Mouse (Mus musculus): Measurements from ENCODE around the gene Fam163a. TPM values are rescaled to one million over a fixed set of nuclear protein-coding genes. Genes with fewer than 3 reads are reported as not detected.

Gene Fam163a
- polyA plus RNA-seq, 1 experiment from 2014 or later: 0.89 TPM

DNA sequence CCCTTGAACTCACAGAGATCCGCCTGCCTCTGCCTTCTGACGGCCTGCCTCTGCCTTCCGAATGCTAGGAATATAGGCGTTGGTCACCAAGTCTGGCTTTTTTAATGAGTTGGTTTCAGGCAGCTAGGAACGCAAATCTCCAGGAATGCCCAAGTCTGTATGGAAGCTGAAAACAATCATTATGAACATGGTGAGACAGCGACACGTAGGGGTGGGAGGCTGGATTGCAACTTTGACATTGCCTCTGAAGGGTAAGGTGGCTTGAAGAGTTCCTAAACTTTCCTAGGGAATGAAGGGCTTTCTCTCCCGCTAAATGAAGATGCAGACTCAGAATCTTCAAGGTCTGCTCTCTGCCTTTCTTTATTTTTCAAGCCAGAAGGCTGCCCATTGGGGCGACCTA is 93.7 kb downstream of the Fam163a start:
- no peak for ATAC-seq (ENCODE audit: borderline replicate concordance, extremely low read depth, low FRiP score, low TSS enrichment)
- Histone ChIP-seq H3K4me1 (no peaks in the 10 kb centered on the region), H3K36me3 (no peaks in the 10 kb centered on the region), H3K27ac (no peak overlapping the region), H3K4me2 (no peak overlapping the region), H3K9ac (no peak overlapping the region), H3K27me3 (no peaks in the 10 kb centered on the region; the same call in 1 of the 2 replicates), H3K4me3 (no peak overlapping the region), H3K9me3 (no peaks in the 10 kb centered on the region)
- WGBS: 78% methylated on average over 9 of the region's 9 CpGs

DNA sequence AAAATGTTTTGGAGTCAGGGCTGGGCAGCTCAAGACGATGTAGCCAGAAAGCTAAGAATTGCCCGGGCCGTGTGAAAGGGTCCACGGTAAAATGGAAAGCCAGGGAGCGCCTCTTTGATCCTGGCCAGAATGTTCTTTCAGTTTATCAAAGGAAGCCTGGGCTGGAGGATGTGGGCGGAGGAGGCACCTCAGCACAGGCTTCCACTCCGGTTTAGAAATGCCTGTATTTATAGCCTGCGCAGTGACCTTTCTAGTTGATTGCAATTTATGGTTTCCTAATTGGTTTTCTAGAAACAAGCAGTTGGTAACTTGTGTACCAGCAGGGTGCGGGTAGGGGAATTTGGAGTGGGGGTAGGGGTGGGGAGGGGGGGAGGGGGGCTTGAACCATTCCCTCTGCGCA is 96.4 kb downstream of the Fam163a start:
- Histone ChIP-seq H3K36me3 (no peaks in the 10 kb centered on the region), H3K4me2 (no peak overlapping the region), H3K4me1 (no peaks in the 10 kb centered on the region), H3K27me3 (no peaks in the 10 kb centered on the region; the same call in 1 of the 2 replicates), H3K9ac (no peak overlapping the region), H3K27ac (no peak overlapping the region), H3K4me3 (no peak overlapping the region), H3K9me3 (no peaks in the 10 kb centered on the region)
- ATAC-seq (ENCODE audit: borderline replicate concordance, extremely low read depth, low FRiP score, low TSS enrichment): no peak
- 57% methylated on average over 10 of the region's 10 CpGs for WGBS

DNA sequence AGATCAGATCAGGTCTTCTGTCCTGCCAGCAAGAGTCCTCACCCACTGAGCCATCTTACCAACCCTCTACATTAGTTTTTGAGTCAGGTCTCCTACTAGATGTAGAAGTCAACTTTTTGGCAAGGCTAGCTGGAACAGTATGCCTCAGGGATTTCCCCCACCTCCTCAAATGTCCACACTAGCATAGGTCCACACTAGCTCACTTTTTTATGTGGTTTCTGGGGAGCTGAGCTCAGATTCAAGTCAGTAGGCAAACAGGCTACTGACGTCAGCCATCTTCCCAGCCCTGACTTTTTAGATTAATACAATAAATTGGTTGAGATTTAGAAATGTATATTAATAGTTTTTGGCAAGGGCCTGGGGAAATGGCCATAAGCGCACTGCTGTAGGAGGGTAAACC is 97.4 kb downstream of the Fam163a start:
- Histone ChIP-seq H3K4me2 (no peak overlapping the region), H3K27me3 (no peaks in the 10 kb centered on the region; the same call in 1 of the 2 replicates), H3K36me3 (no peaks in the 10 kb centered on the region), H3K4me1 (no peaks in the 10 kb centered on the region), H3K27ac (no peak overlapping the region), H3K9ac (no peak overlapping the region), H3K4me3 (no peak overlapping the region), H3K9me3 (no peaks in the 10 kb centered on the region)
- no peak for ATAC-seq (ENCODE audit: borderline replicate concordance, extremely low read depth, low FRiP score, low TSS enrichment)
- WGBS: 55% methylated on average over 2 of the region's 2 CpGs

DNA sequence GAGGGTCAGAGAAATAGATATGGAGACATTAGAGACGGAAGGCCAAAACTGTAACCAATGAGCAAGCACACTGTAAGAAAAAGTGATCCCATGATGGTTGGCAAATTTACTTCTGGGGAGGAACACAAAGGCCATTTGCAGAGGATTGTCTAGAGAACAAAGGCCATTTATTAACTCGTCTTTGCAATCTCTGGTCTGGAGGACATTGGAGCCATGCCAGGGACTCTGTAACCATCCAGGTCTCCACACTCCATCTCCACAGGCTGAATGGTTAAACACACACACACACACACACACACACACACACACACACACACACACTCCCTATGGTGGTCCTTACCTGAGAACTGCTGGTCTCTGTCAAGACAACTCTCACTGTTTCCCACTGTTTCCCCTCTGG is 99.4 kb downstream of the Fam163a start:
- H3K9me3 ChIP-seq: no peaks in the 10 kb centered on the region
- H3K4me2 ChIP-seq: no peak overlapping the region
- ATAC-seq (ENCODE audit: borderline replicate concordance, extremely low read depth, low FRiP score, low TSS enrichment): no peak
- H3K4me1 ChIP-seq: no peaks in the 10 kb centered on the region
- H3K4me3 ChIP-seq: no peak overlapping the region
- H3K27me3 ChIP-seq: no peaks in the 10 kb centered on the region
- 76% methylated on average over 2 of the region's 2 CpGs for WGBS
- H3K9ac ChIP-seq: no peak overlapping the region
- H3K36me3 ChIP-seq: no peaks in the 10 kb centered on the region
- H3K27ac ChIP-seq: no peak overlapping the region

DNA sequence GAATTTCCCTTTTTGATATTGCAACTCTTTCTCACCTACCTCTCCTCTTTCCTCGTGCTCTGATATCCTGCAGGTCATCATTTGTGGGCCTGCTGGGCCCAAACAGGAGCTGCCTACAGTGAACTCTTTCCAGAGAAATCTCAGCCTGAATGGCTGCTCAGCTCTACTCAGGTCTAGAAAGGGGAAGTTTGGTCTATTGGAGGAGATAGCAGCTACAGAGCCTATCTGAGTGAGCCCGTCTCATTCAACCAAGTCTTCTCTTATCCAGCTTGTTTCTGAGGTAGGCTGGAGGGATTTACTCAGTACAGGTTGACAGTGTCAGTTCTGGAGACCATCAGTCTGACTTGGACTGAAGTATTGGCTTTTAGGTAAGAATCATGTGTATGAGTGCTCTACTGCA is 101.1 kb downstream of the Fam163a start:
- WGBS: 85% methylated on average over 2 of the region's 2 CpGs
- Histone ChIP-seq H3K9me3 (no peaks in the 10 kb centered on the region), H3K4me2 (no peak overlapping the region), H3K4me1 (no peaks in the 10 kb centered on the region), H3K4me3 (no peak overlapping the region), H3K9ac (no peak overlapping the region), H3K27ac (no peak overlapping the region), H3K36me3 (no peaks in the 10 kb centered on the region), H3K27me3 (no peaks in the 10 kb centered on the region)
- ATAC-seq (ENCODE audit: borderline replicate concordance, extremely low read depth, low FRiP score, low TSS enrichment): no peak

DNA sequence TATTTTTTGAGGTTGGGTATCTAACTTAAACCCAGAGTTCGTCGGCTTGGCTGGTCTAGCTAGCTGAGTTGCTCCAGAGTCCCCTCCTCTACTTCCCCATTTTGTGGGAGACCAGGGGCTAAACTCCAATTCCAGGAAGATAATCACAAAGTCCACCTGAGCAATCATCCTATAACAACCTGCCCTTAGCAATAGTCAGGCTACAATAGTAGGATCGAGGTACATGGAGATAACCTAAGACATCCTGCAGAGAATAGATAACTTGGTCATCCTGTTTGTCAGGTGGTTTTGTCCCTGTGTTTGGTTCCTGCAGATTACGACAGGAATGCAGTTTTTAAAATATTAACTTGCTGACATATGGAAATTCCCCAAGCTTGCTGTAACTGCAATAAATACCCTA is 113.0 kb downstream of the Fam163a start:
- Histone ChIP-seq H3K4me2 (no peak overlapping the region), H3K36me3 (no peaks in the 10 kb centered on the region), H3K4me1 (no peaks in the 10 kb centered on the region), H3K27me3 (no peaks in the 10 kb centered on the region), H3K9me3 (no peaks in the 10 kb centered on the region), H3K9ac (no peak overlapping the region), H3K27ac (no peak overlapping the region), H3K4me3 (no peak overlapping the region)
- no peak for ATAC-seq (ENCODE audit: borderline replicate concordance, extremely low read depth, low FRiP score, low TSS enrichment)
- WGBS: 74% methylated on average over 4 of the region's 4 CpGs

DNA sequence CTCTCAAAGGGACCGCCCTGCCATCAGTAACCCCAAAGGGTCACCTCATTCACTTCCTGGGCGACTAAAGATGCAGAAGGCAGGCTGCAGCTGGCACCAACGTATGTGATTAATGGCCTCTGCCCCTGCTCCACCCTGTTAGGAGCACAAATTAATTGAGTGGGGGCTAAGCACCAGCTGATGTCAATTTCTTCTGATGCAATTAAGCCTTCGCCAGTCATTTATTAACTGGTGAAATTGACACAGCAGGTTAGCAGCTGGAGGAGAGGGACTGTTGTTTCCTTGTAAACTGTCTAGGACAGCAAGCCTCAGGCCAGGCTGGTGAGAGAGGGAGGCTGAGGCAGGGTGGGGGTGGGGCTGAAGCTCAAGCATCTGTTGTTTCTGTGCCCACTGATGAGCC is 114.8 kb downstream of the Fam163a start:
- no peak overlapping the region for H3K9ac ChIP-seq
- no peak overlapping the region for H3K4me2 ChIP-seq
- H3K36me3 ChIP-seq: no peaks in the 10 kb centered on the region
- no peak overlapping the region for H3K4me3 ChIP-seq
- no peak for ATAC-seq (ENCODE audit: borderline replicate concordance, extremely low read depth, low FRiP score, low TSS enrichment)
- no peak overlapping the region for H3K27ac ChIP-seq
- no peaks in the 10 kb centered on the region for H3K9me3 ChIP-seq
- no peaks in the 10 kb centered on the region for H3K4me1 ChIP-seq
- H3K27me3 ChIP-seq: no peaks in the 10 kb centered on the region
- 65% methylated on average over 4 of the region's 4 CpGs for WGBS

DNA sequence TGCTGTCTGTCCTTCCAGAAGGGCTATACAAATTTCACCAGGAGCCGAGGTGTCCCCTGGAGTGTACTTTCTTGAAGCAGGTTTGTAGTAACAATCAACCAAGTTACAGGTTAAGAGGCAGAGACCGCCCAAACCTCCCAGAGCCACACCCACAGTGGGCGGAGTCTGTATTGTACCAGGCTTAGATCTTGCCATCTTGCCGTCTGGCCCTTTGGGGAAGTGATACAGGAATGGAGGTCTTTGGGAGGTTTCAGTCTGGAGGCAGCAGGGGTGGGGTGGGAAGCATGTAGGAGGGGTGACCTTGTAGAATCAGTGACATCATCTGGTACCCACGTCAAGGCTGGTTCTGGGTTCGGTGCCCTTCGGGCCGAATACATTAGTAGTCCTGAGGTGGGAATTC is 115.3 kb downstream of the Fam163a start:
- Histone ChIP-seq H3K4me3 (no peak overlapping the region), H3K4me2 (no peak overlapping the region), H3K36me3 (no peaks in the 10 kb centered on the region), H3K9me3 (no peaks in the 10 kb centered on the region), H3K27ac (no peak overlapping the region), H3K9ac (no peak overlapping the region), H3K4me1 (no peaks in the 10 kb centered on the region), H3K27me3 (no peaks in the 10 kb centered on the region)
- no peak for ATAC-seq (ENCODE audit: borderline replicate concordance, extremely low read depth, low FRiP score, low TSS enrichment)
- 78% methylated on average over 8 of the region's 8 CpGs for WGBS

DNA sequence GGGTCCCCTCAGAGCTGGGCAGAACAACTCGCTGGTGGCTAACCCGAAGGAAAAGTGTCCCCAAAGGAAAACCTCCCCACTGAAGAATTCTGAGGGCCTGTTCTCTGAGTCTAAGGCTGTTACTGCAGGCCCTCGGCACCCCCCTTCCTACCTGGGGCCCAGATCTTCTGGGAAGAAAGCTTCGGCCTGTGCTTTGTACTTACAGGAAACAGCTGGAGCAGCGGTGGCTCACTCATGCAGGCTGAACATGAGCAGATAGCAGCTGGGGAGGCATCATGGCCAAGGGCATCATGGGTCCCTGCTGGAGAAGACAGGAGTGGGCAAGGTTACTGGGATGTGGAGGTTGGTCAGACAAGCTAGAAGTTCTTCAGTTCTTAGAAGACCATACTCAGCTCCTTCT is 117.2 kb downstream of the Fam163a start:
- Histone ChIP-seq H3K9me3 (no peaks in the 10 kb centered on the region), H3K27me3 (no peaks in the 10 kb centered on the region), H3K4me2 (no peak overlapping the region), H3K9ac (no peak overlapping the region), H3K4me1 (no peaks in the 10 kb centered on the region), H3K4me3 (no peak overlapping the region), H3K27ac (no peak overlapping the region), H3K36me3 (no peaks in the 10 kb centered on the region)
- 70% methylated on average over 5 of the region's 5 CpGs for WGBS
- ATAC-seq (ENCODE audit: borderline replicate concordance, extremely low read depth, low FRiP score, low TSS enrichment): no peak

DNA sequence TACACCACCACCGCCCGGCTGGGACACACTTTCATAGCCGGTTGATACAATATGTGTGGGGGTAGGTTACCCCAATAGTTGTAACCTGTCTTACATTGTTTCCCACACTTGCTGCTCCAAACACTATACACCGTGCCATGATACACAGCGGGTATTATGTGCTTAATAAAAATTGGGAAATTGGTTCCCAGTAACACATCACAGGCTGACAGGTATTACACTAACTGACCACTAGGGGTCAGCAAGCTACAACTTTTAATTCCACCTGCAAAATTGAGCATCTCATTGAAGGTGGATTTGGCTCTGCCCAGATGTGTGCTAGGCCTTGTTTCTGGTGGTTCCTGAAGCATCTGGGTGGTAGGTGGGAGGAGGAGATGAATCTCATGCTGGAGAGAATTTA is 119.1 kb downstream of the Fam163a start:
- WGBS: 50% methylated on average over 5 of the region's 5 CpGs

DNA sequence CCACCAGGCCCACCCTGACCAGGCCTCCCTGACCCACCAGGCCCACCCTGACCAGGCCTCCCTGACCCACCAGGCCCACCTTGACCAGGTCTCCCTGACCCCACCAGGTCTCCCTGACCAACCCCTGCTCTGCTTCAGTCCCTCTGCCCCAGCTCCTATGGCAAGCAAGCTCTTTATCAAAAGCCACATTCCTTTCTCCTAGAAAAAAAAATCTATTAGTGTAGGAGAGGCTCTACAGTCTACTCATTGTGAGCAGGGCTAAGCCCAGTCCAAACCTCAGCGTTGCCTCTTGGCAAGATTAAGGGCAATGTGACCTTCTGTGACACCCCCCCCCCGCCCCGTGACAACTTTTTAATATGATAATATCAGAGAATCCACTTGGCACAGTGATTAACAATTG is 120.2 kb downstream of the Fam163a start:
- no peak overlapping the region for H3K4me2 ChIP-seq
- H3K27ac ChIP-seq: no peak overlapping the region
- WGBS: 43% methylated on average over 3 of the region's 3 CpGs
- no peak overlapping the region for H3K4me3 ChIP-seq
- no peak overlapping the region for H3K9ac ChIP-seq
- no peaks in the 10 kb centered on the region for H3K4me1 ChIP-seq
- no peaks in the 10 kb centered on the region for H3K36me3 ChIP-seq
- H3K27me3 ChIP-seq: no peaks in the 10 kb centered on the region
- peak; percentile 29; the same call in 1 of the 2 replicates for ATAC-seq (ENCODE audit: borderline replicate concordance, extremely low read depth, low FRiP score, low TSS enrichment)
- no peaks in the 10 kb centered on the region for H3K9me3 ChIP-seq

More for the DNA sequence above, 119.1 kb downstream of the Fam163a start:
- H3K36me3 ChIP-seq: no peaks in the 10 kb centered on the region
- H3K4me2 ChIP-seq: no peak overlapping the region
- H3K27ac ChIP-seq: no peak overlapping the region
- H3K9ac ChIP-seq: no peak overlapping the region
- ATAC-seq (ENCODE audit: borderline replicate concordance, extremely low read depth, low FRiP score, low TSS enrichment): no peak
- no peaks in the 10 kb centered on the region for H3K9me3 ChIP-seq
- no peaks in the 10 kb centered on the region for H3K4me1 ChIP-seq
- no peak overlapping the region for H3K4me3 ChIP-seq
- no peaks in the 10 kb centered on the region for H3K27me3 ChIP-seq

DNA sequence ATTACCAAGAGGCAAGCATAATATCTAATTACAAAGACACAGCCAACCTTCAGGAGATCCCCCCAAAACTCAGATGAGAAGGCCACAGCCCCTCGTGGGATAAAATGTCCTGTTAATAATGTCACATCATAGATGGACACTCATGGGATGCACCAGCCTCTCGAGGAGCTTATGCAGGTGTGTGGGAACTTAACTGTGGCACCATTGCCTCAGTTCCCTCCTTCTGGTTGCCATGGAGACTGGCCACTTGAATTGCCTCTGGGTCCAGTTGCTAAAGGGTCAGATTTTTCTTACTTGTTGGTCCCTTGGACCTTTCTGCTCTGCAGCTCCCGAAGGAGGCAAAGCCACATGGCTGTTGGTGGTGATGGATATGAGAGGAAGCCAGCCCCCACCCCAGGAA is 127.2 kb downstream of the Fam163a start:
- WGBS: 53% methylated on average over 3 of the region's 3 CpGs
- no peaks in the 10 kb centered on the region for H3K9me3 ChIP-seq
- no peaks in the 10 kb centered on the region for H3K27me3 ChIP-seq
- no peak overlapping the region for H3K27ac ChIP-seq
- no peaks in the 10 kb centered on the region for H3K36me3 ChIP-seq
- no peak overlapping the region for H3K4me3 ChIP-seq
- H3K4me1 ChIP-seq: peaks cover 8% of the 10 kb centered on the region; the same call in 1 of the 2 replicates
- ATAC-seq (ENCODE audit: borderline replicate concordance, extremely low read depth, low FRiP score, low TSS enrichment): no peak
- H3K9ac ChIP-seq: no peak overlapping the region
- no peak overlapping the region for H3K4me2 ChIP-seq

DNA sequence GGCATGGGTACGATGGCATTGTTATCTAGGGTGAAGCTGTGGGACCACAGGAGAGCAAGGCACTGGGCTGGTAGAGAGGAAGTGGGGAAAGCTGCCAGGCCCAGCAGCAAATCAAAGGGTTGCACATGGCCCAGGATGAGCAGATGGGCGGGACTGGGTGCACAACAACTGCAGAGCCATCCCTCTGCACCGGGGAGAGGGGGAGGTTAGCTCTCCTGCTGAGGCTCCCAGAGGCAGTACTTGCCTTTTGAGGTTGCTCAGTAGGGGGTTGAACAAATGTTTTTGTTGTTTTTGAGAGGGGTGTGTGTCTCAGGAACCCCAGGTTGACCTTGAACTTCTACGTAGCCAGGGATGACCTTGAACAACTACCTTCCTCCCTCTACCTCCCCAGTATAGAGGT is 128.4 kb downstream of the Fam163a start:
- H3K4me3 ChIP-seq: no peak overlapping the region
- H3K4me2 ChIP-seq: no peak overlapping the region
- H3K36me3 ChIP-seq: no peaks in the 10 kb centered on the region
- no peaks in the 10 kb centered on the region for H3K27me3 ChIP-seq
- H3K4me1 ChIP-seq: peaks cover 8% of the 10 kb centered on the region; the same call in 1 of the 2 replicates
- no peaks in the 10 kb centered on the region for H3K9me3 ChIP-seq
- H3K27ac ChIP-seq: no peak overlapping the region
- WGBS: 50% methylated on average over 4 of the region's 4 CpGs
- ATAC-seq (ENCODE audit: borderline replicate concordance, extremely low read depth, low FRiP score, low TSS enrichment): no peak
- no peak overlapping the region for H3K9ac ChIP-seq
